Mouse (Mus musculus) liver, adult (tissue): ENCODE measurements around the gene Olfr56.
A peak's percentile ranks its signal among the peaks of the same experiment; 100 is the strongest.
"Not testable (repeated sequence)": the region's sequence is repeated elsewhere in the genome, so short reads cannot be mapped to it uniquely, and the experiment has no call there.

Experiments
- GATA4 ChIP-seq: IDR thresholded peaks from 2 replicates; pipeline ENCODE4 v1.6.1; 2014; ENCODE audit warnings: mild to moderate bottlenecking, low read length; ENCODE audit not compliant: insufficient replicate concordance

Gene Olfr56

DNA sequence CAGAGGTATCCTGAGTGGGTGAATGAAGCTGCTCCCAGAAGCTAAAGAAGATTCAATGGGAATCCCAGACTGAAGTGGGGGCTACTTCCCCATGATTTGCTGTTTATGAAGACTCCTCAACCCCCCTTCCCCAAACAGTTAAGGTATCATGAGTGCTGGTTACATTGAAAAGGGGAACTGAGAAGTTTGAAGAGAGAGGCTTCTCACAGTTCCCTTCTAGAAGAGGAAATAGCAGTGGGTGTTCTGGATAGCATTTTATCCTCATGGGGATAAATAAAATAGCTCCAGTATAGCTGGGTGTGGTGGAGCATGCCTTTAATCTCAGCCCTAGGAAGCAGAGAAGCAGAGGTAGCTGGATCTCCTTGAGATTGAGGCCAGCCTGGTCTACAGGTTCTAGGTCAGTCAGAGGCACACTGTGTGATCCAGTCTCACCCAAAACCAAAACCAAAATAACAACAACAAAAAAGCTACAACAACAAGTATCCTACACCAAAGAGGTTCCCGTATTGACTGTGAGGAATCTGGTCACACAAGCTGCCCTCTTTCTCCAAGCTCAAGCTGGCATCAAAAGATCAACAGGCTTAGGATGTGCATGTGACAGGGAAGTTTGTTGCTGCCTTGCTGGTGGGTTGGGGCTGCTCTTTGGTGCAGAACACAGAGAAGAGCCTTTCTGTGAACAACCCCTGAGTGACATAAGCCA lies at the start of gene Olfr56:
Gene Olfr56 (plus strand): TSS at position 650 of the 700 bp plus-strand sequence.
- TF ChIP-seq GATA4 = not testable (repeated sequence)

GRCm38 (mm10) chr11:48946090-48946489 lies 32.6 kb upstream of the Olfr56 start, which contains the start of gene Psme2b:
TSS of gene Psme2b (minus strand) at chr11:48946190.
- TF ChIP-seq GATA4 = not testable (repeated sequence)

DNA sequence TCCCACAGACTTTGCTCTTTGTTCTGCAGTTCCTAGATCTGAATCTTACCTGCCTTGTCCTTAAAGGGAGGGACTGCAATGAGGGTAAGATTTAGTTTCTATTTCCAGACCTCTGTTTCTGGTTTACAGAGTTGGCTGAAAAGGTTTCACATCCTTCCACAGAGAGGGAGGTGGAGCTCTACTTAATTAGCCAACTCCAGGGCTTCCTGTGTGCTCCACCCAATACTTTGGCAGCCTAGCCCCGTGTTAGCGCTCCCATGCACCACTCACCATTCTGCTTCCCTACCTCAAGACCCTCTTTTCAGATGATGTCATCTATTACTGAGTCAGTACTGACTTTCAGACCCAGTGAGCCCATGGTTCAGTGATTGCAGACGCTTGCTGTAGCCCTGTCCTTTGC lies 562 bp downstream of the Olfr56 start, which contains the start of gene 9930111J21Rik1:
Gene 9930111J21Rik1 (minus strand): TSS at position 148 of the 400 bp plus-strand sequence.
- TF ChIP-seq GATA4 = not testable (repeated sequence)

DNA sequence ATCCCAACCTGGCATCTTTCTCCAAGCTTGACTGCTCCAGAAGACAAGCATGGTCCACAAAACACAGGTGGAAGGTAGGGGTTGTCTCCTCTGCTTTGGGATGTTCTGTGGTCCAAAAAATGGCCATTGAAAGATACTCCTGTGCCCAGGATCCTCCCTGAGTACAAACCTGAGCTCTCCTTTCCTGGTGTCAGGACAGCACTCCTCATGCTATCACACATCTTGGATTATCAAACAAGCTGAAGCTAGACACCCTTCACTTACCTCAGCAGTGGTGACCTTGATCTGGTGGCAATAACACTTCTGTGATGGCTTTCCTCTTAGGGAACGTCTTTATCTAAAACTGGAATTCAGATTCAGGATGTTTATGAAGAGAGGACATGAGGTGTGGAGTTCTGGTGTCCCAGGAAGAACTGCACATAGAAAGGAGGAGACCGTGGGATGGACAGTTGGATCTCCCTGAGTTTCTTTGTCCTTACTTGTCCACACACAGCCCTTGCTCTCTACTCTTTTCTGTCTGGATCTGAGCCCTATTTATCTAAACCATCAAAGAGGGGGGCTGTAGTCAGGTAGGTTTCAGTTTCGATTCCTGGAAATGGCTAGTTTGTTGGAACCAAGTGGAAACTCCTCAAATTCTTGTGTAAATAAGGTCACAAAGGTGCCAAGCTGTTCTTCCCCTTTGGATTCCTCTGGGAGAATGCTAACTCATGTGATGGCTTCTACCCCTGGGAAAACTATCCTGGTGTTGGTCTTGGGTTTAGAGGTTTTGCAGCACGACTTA lies 13.2 kb downstream of the Olfr56 start, which contains the start of gene Gm12185:
Gene Gm12185 (minus strand): TSS at position 487 of the 781 bp plus-strand sequence.
- not testable (repeated sequence) for TF ChIP-seq GATA4

GRCm38 (mm10) chr11:48994018-48994417 lies 15.3 kb downstream of the Olfr56 start, which contains the start of gene Tgtp1:
TSS of gene Tgtp1 (minus strand) at chr11:48994172.
- TF ChIP-seq GATA4 = not testable (repeated sequence)

DNA sequence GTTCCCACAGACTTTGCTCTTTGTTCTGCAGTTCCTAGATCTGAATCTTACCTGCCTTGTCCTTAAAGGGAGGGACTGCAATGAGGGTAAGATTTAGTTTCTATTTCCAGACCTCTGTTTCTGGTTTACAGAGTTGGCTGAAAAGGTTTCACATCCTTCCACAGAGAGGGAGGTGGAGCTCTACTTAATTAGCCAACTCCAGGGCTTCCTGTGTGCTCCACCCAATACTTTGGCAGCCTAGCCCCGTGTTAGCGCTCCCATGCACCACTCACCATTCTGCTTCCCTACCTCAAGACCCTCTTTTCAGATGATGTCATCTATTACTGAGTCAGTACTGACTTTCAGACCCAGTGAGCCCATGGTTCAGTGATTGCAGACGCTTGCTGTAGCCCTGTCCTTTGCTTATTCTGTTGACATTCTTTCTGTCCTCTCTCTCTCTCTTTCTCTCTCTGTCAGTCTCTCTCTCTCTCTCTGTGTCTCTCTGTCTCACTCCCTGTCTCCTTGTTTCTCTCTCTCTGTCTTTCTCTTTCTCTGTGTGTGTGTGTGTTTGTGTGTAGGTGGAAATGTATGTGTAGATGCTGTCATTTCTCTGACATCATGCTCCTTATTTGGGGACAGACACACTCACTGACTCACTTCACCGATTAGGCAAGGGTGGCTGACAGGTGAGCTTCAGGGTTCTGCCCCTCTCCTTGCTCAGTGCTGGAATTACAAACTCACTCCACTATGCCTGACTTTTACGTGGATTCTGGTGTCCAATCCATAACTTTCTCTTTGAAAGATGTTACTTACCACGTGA lies 72.6 kb downstream of the Olfr56 start, which contains the start of gene 9930111J21Rik2:
Gene 9930111J21Rik2 (minus strand): TSS at position 150 of the 799 bp plus-strand sequence.
- not testable (repeated sequence) for TF ChIP-seq GATA4

- TF ChIP-seq GATA4 = not testable (repeated sequence)
Measured at GRCm38 (mm10) chr11:49063713-49064469, 85.2 kb downstream of the Olfr56 start, which contains the start of gene Tgtp2. TSS of gene Tgtp2 (minus strand) at chr11:49064206.

GRCm38 (mm10) chr11:49068358-49068757 lies 89.7 kb downstream of the Olfr56 start:
- TF ChIP-seq GATA4 = no peak

DNA sequence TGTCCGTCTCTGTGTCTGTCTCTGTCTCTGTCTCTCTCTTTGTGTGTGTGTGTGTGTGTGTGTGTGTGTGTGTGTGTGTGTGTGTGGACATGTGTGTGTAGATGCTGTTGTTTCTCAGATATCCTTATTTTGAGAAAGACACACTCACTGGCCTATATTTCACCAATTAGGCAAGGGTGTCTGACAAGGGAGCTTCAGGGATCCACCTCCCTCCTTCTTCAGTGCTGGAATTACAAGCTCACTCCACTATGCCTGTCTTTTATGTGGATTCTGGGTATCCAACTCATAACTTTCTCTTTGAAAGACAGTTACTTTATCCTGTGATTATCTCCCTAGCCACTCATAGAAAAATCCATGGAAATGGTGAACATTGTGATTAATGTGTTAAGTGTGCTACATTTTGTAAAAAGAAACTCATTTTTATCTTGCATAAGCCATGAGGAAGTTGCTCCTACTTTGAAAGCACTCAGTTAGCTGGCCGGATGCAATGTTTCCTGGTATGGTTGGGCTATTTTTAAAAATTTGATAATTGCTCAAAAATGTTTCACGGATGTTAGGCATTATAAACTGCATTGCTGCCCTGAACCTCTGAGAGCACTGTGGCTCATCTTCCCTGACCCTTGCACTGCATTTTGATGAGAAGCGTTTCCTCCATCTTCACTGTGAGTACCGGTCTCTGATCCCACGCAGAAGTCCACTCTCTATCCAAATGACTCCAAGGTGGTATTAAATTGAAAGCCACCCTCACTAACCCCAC lies 97.5 kb downstream of the Olfr56 start, which contains the start of gene Ifi47:
Gene Ifi47 (plus strand): TSS at position 587 of the 757 bp plus-strand sequence.
- peak; percentile 37; the same call in 1 of the 2 replicates for TF ChIP-seq GATA4

- TF ChIP-seq GATA4 = no peak
Measured at GRCm38 (mm10) chr11:49077012-49077411, 98.3 kb downstream of the Olfr56 start.

DNA sequence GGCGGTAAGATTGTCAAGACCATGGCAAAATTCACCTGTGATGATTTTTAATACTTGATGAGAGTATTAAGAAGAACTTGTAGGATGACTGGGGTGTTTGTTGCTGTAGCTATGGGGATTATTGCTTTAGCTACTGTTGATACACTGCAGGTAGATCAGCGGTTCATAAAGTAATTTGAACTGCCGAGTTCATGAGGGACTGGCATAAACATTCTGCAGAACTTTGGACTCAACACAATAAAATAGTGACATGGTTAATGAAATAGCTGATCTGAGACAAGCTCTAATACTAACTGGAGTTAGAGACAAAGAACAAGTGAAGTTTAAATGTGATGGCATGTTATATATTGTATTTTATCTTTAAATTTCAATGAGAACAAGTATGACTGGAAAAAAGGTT lies 100.0 kb downstream of the Olfr56 start:
- no peak for TF ChIP-seq GATA4

- no peak for TF ChIP-seq GATA4
Measured at GRCm38 (mm10) chr11:49080636-49081035, 101.9 kb downstream of the Olfr56 start.

GRCm38 (mm10) chr11:49081356-49081755 lies 102.7 kb downstream of the Olfr56 start:
- no peak for TF ChIP-seq GATA4
